Mouse (Mus musculus): Measurements from ENCODE around the gene Tbccd1.
"Not testable (repeated sequence)": the region's sequence is repeated elsewhere in the genome, so short reads cannot be mapped to it uniquely, and the experiment has no call there.

Tbccd1 gene

GRCm38 (mm10) chr16:22779228-22779835, 78.1 kb downstream of the Tbccd1 start:
- no peak for DNase-seq

DNA sequence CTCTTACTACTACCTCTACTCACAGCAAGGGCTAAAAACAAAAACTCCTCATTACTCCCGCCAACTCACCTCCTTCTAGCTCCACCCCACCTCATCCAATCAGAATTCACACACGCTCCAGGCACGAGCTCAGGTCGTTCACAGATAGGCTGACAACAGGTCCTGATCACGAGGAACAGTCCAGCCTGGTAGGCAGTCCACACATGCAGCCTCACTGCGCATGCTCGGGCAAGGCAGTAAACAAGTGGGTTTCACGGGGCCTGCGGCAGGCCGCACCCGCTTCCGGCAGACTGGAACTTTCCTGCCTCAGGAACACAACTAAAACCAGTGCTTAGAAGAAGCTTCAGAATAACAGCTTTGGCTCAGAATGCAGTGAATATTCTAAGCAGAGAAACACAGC, 79.2 kb downstream of the Tbccd1 start:
- not testable (repeated sequence) for DNase-seq

- no peak for DNase-seq
These were observed 81.9 kb downstream of the Tbccd1 start for GRCm38 (mm10) chr16:22775471-22775985.

- DNase-seq, result no peak
These were observed 88.8 kb downstream of the Tbccd1 start for GRCm38 (mm10) chr16:22768661-22769060.

GRCm38 (mm10) chr16:22767405-22767804, 90.1 kb downstream of the Tbccd1 start:
- DNase-seq, result no peak

DNA sequence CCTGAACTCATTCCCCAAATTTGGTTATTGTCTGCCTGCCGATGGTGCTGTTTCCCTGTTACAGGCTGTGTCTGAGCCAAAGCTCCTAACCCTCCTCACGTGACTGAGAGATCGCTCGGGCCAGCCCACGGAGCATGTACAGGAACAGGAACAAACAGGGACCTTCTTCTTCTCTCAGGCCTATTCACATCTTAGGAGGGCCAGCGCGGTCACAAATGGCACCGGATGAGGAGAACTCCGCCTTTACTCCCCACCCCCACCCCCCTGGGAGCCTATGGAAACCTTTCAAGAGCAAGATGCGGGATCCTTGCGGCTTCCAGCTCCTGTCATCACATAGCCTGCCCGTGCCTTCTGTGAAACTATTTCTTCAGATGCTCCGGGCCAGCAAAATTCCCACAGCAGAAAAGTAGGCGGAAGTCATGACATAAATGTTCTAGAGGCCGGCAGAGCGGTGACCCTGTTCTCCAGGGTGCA, 90.7 kb downstream of the Tbccd1 start:
- DNase-seq, result no peak

- no peak for DNase-seq
These were observed 91.9 kb downstream of the Tbccd1 start for GRCm38 (mm10) chr16:22765531-22765930.
